Mouse (Mus musculus) midbrain, embryonic 13.5 days (tissue): ENCODE measurements around the gene Il1rl2. TPM values are rescaled to one million over a fixed set of nuclear protein-coding genes. Genes with fewer than 3 reads are reported as not detected.

ENCODE experiments used
- ATAC-seq: fragments of 200-750 bp; cut with Nextera tagmentation; 2 replicates; pipeline ENCODE4 v1.8.0; 2017; ENCODE audit warnings: mild to moderate bottlenecking, moderate TSS enrichment, moderate library complexity
- H3K27ac ChIP-seq: fragments of 300-500 bp; sonication (generic); 2 replicates; pipeline ENCODE4 v1.5.1; 2015; ENCODE audit warnings: inconsistent platforms, mild to moderate bottlenecking, moderate library complexity
- H3K27me3 ChIP-seq: fragments of 300-500 bp; sonication (generic); 2 replicates; pipeline ENCODE4 v1.6.1; 2015; ENCODE audit warnings: mild to moderate bottlenecking, inconsistent platforms
- H3K36me3 ChIP-seq: fragments of 300-500 bp; sonication (generic); 2 replicates; pipeline ENCODE4 v1.6.1; 2015; ENCODE audit warnings: mild to moderate bottlenecking, inconsistent platforms
- H3K4me1 ChIP-seq: fragments of 300-500 bp; sonication (generic); replicated peaks from 2 replicates; pipeline ENCODE4 v1.6.1; 2015; ENCODE audit warnings: inconsistent platforms
- H3K4me2 ChIP-seq: fragments of 300-500 bp; sonication (generic); replicated peaks from 2 replicates; pipeline ENCODE4 v1.6.1; 2015; ENCODE audit warnings: moderate library complexity, mild to moderate bottlenecking, inconsistent platforms
- H3K4me3 ChIP-seq: fragments of 300-500 bp; sonication (generic); replicated peaks from 2 replicates; pipeline ENCODE4 v1.5.1; 2015; ENCODE audit warnings: mild to moderate bottlenecking, inconsistent platforms
- H3K9ac ChIP-seq: fragments of 300-500 bp; sonication (generic); replicated peaks from 2 replicates; pipeline ENCODE4 v1.6.1; 2015; ENCODE audit warnings: mild to moderate bottlenecking, inconsistent platforms
- H3K9me3 ChIP-seq: fragments of 300-500 bp; sonication (generic); 2 replicates; pipeline ENCODE4 v1.6.1; 2016; ENCODE audit warnings: mild to moderate bottlenecking, inconsistent platforms
- WGBS: fragments of 180-500 bp; shearing (Covaris S2); methylation state at CpG from one replicate; pipeline ENCODE4 v1.1.7; 2015; 5-methylcytosine and 5-hydroxymethylcytosine counted together
- polyA plus RNA-seq: library from polyadenylated mRNA; unstranded; fragments of >200 nt; fragmentation: Nextera tagmentation; extraction: Ambion mirVana; gene quantifications from 2 replicates; pipeline ENCODE4 v1.2.1, GENCODE M21; 2015

The Il1rl2 gene
- polyA plus RNA-seq, 1 experiment from 2014 or later: 0.89 TPM

- no peak overlapping the region for H3K4me3 ChIP-seq
- no peaks in the 10 kb centered on the region for H3K4me1 ChIP-seq
- WGBS: 90% methylated on average over 3 of the region's 3 CpGs
- H3K27ac ChIP-seq: no peak overlapping the region
- H3K27me3 ChIP-seq: no peaks in the 10 kb centered on the region
- H3K9me3 ChIP-seq: no peaks in the 10 kb centered on the region
- H3K36me3 ChIP-seq: no peaks in the 10 kb centered on the region
- no peak for ATAC-seq
- H3K9ac ChIP-seq: no peak overlapping the region
- no peak overlapping the region for H3K4me2 ChIP-seq
Measured at GRCm38 (mm10) chr1:40391374-40391773, 67.0 kb downstream of the Il1rl2 start.

DNA sequence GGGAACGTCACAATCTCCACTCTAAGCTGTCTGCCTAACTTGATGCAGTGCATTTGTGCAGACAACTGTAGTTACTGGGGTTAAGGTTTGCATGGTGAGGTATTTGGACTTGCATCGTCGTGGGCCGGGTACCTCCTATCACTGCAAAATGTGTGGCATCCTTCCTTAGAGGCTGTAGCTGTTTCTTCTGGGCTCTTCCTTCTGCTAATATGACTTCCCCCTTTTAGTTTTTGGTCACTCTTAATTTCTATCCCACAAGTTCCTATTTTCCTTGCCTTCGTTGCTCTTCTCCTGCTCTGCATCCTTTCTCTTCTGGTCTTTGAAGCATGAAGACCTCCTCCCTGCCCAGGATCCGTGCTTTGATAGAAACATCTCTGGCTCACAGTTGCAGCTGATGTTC lies 68.1 kb downstream of the Il1rl2 start:
- Histone ChIP-seq H3K36me3 (no peaks in the 10 kb centered on the region), H3K27me3 (no peaks in the 10 kb centered on the region), H3K9ac (no peak overlapping the region), H3K9me3 (no peaks in the 10 kb centered on the region), H3K4me3 (no peak overlapping the region), H3K27ac (no peak overlapping the region), H3K4me1 (no peaks in the 10 kb centered on the region), H3K4me2 (no peak overlapping the region)
- ATAC-seq: no peak
- 83% methylated on average over 6 of the region's 6 CpGs for WGBS

- Histone ChIP-seq H3K4me2 (no peak overlapping the region), H3K4me3 (no peak overlapping the region), H3K27ac (no peak overlapping the region), H3K9ac (no peak overlapping the region), H3K4me1 (no peaks in the 10 kb centered on the region), H3K27me3 (no peaks in the 10 kb centered on the region), H3K9me3 (no peaks in the 10 kb centered on the region), H3K36me3 (no peaks in the 10 kb centered on the region)
- 86% methylated on average over 7 of the region's 7 CpGs for WGBS
- no peak for ATAC-seq
Measured at GRCm38 (mm10) chr1:40393214-40393613, 68.8 kb downstream of the Il1rl2 start.

DNA sequence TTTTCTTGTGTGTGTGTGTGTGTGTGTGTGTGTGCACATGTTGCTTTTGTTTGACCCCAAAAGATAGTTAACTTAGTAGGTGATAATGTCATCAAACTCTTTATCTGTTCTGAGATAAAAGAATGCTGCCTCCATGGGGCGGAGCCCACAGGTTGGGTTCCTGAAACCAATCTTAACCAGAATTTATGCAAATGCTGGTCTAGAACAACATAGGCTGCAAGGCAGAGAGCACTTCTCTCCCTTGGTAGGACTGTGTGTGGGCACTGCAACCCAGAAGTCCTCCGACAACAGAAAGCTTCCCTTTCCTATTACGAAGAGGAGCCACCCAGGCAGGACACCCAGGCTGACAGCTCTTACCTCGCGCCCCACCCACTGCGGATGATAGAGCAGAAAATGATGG lies 75.2 kb downstream of the Il1rl2 start:
- no peaks in the 10 kb centered on the region for H3K9me3 ChIP-seq
- 97% methylated on average over 6 of the region's 6 CpGs for WGBS
- H3K9ac ChIP-seq: no peak overlapping the region
- no peak overlapping the region for H3K4me2 ChIP-seq
- H3K27me3 ChIP-seq: no peaks in the 10 kb centered on the region
- no peaks in the 10 kb centered on the region for H3K36me3 ChIP-seq
- H3K4me3 ChIP-seq: no peak overlapping the region
- ATAC-seq: no peak
- no peaks in the 10 kb centered on the region for H3K4me1 ChIP-seq
- no peak overlapping the region for H3K27ac ChIP-seq

- Histone ChIP-seq H3K27me3 (no peaks in the 10 kb centered on the region), H3K9ac (no peak overlapping the region), H3K9me3 (no peaks in the 10 kb centered on the region), H3K36me3 (no peaks in the 10 kb centered on the region), H3K4me2 (no peak overlapping the region), H3K4me3 (no peak overlapping the region), H3K4me1 (no peaks in the 10 kb centered on the region), H3K27ac (no peak overlapping the region)
- 85% methylated on average over 7 of the region's 7 CpGs for WGBS
- no peak for ATAC-seq
Measured at GRCm38 (mm10) chr1:40404682-40405081, 80.3 kb downstream of the Il1rl2 start.

DNA sequence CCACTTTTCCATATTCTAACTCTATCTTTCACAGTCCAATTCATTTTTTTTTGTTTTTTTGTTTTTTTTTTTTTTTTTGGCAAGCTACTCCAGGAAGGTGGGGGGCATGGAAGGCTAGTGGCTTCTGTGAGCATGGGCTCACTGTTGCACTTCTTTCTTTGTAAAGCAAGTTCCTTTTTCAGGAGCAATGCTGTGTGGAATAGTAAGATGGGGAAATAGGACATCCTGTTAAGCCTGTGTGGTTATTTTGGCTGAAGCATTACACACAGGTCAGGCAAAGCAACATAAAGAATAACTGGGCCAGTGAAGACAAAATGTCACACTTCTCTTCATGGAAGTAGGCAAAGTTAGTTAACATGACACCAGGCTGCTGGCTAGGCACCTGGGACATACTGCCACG lies 85.5 kb downstream of the Il1rl2 start:
- H3K9ac ChIP-seq: no peak overlapping the region
- ATAC-seq: no peak
- no peak overlapping the region for H3K4me3 ChIP-seq
- no peak overlapping the region for H3K27ac ChIP-seq
- no peaks in the 10 kb centered on the region for H3K36me3 ChIP-seq
- no peaks in the 10 kb centered on the region for H3K4me1 ChIP-seq
- H3K9me3 ChIP-seq: no peaks in the 10 kb centered on the region
- 53% methylated on average over 1 of the region's 1 CpGs for WGBS
- no peaks in the 10 kb centered on the region for H3K27me3 ChIP-seq
- H3K4me2 ChIP-seq: no peak overlapping the region

DNA sequence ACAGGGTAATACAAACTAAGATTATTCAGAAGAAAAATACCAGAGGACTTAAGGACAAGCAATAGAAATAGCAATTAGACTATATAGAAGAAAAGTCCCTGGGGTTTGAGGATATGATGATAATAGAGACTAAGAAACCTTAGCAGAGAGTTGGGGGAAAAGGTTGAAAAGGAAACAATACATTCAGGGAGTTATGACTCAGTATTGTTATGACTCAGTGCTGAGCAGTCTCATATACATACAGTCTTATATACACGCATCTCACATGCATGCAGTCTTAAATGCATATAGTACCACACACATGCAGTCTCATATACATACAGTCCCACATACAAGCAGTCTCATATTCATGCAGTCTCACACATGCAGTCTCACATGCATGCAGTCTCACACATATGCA lies 88.6 kb downstream of the Il1rl2 start:
- ATAC-seq: no peak
- no peak overlapping the region for H3K9ac ChIP-seq
- no peak overlapping the region for H3K27ac ChIP-seq
- H3K36me3 ChIP-seq: no peaks in the 10 kb centered on the region
- no peaks in the 10 kb centered on the region for H3K4me1 ChIP-seq
- H3K27me3 ChIP-seq: no peaks in the 10 kb centered on the region
- H3K4me2 ChIP-seq: no peak overlapping the region
- H3K4me3 ChIP-seq: no peak overlapping the region
- WGBS: 96% methylated on average over 1 of the region's 1 CpGs
- H3K9me3 ChIP-seq: no peaks in the 10 kb centered on the region

DNA sequence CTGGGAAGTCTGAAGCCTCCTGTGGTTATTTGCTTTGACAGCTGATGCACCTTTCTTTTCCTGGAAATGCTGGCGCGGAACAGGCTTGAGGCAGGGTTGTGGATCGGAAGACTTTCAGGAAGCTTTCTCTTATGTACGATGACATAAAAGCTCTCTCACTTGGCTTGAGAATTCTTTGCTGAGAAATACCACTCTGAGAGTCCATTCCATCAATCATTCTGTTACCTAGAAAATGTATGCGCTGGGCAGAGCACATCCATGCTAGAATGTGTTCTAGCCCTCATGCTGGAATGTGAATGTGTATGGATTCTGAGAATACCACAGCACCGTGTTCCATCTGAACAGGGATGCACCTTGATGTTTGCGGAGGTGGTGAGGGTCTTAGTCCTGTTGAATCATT lies 89.9 kb downstream of the Il1rl2 start:
- Histone ChIP-seq H3K4me3 (no peak overlapping the region), H3K4me2 (no peak overlapping the region), H3K27me3 (no peaks in the 10 kb centered on the region), H3K9ac (no peak overlapping the region), H3K4me1 (no peaks in the 10 kb centered on the region), H3K9me3 (no peaks in the 10 kb centered on the region), H3K27ac (no peak overlapping the region), H3K36me3 (no peaks in the 10 kb centered on the region)
- no peak for ATAC-seq
- 90% methylated on average over 7 of the region's 7 CpGs for WGBS

- no peaks in the 10 kb centered on the region for H3K4me1 ChIP-seq
- no peaks in the 10 kb centered on the region for H3K36me3 ChIP-seq
- no peak for ATAC-seq
- WGBS: 71% methylated on average over 7 of the region's 7 CpGs
- no peak overlapping the region for H3K9ac ChIP-seq
- H3K4me3 ChIP-seq: no peak overlapping the region
- H3K27me3 ChIP-seq: no peaks in the 10 kb centered on the region
- no peak overlapping the region for H3K27ac ChIP-seq
- H3K4me2 ChIP-seq: no peak overlapping the region
- no peaks in the 10 kb centered on the region for H3K9me3 ChIP-seq
Measured at GRCm38 (mm10) chr1:40414863-40415656, 90.7 kb downstream of the Il1rl2 start.

- H3K4me1 ChIP-seq: no peaks in the 10 kb centered on the region
- no peaks in the 10 kb centered on the region for H3K27me3 ChIP-seq
- H3K9me3 ChIP-seq: no peaks in the 10 kb centered on the region
- H3K27ac ChIP-seq: no peak overlapping the region
- no peak for ATAC-seq
- H3K9ac ChIP-seq: no peak overlapping the region
- no peak overlapping the region for H3K4me3 ChIP-seq
- no peak overlapping the region for H3K4me2 ChIP-seq
- 92% methylated on average over 2 of the region's 2 CpGs for WGBS
- H3K36me3 ChIP-seq: no peaks in the 10 kb centered on the region
Measured at GRCm38 (mm10) chr1:40417034-40417433, 92.6 kb downstream of the Il1rl2 start.

Other genes starting within 250 kb of the Il1rl2 start
- 0.45 and 0.55 TPM in 2 replicates for gene Il1r1, start 99.5 kb upstream of the Il1rl2 start, polyA plus RNA-seq
- 0.08 TPM in 1 of 2 replicates, not detected in the other for gene Il1rl1, start 105.0 kb downstream of the Il1rl2 start, polyA plus RNA-seq
- not detected in 2 replicates for gene Il18r1, start 140.9 kb downstream of the Il1rl2 start, polyA plus RNA-seq
- 0.13 TPM in 1 of 2 replicates, not detected in the other for gene Il18rap, start 190.8 kb downstream of the Il1rl2 start, polyA plus RNA-seq